Mouse (Mus musculus) liver (tissue): ENCODE results near the gene Ccdc88c.

Experiments
- DNase-seq: peaks from one replicate; pipeline ENCODE4 v3.0.0-alpha.2; 2020; ENCODE audit warnings: mixed read lengths

Ccdc88c gene

GRCm38 (mm10) chr12:100965298-100965697 lies 63.6 kb downstream of the Ccdc88c start:
- DNase-seq, result peak; percentile 32

- peak; percentile 89 for DNase-seq
These were observed 69.9 kb downstream of the Ccdc88c start for GRCm38 (mm10) chr12:100958621-100959592.

GRCm38 (mm10) chr12:100958006-100958405 lies 70.8 kb downstream of the Ccdc88c start:
- DNase-seq, result peak; percentile 93

GRCm38 (mm10) chr12:100957257-100957656 lies 71.6 kb downstream of the Ccdc88c start:
- no peak for DNase-seq

GRCm38 (mm10) chr12:100956825-100957224 lies 72.0 kb downstream of the Ccdc88c start:
- DNase-seq, result peak; percentile 64

GRCm38 (mm10) chr12:100956028-100956427 lies 72.8 kb downstream of the Ccdc88c start:
- DNase-seq, result peak; percentile 88

- peak; percentile 89 for DNase-seq
These were observed 74.9 kb downstream of the Ccdc88c start for GRCm38 (mm10) chr12:100953926-100954325.

GRCm38 (mm10) chr12:100952193-100952931 lies 76.5 kb downstream of the Ccdc88c start:
- DNase-seq, result peak; percentile 86

GRCm38 (mm10) chr12:100949146-100949545 lies 79.7 kb downstream of the Ccdc88c start:
- no peak for DNase-seq

GRCm38 (mm10) chr12:100948021-100948420 lies 80.8 kb downstream of the Ccdc88c start:
- DNase-seq, result no peak

- no peak for DNase-seq
These were observed 82.9 kb downstream of the Ccdc88c start for GRCm38 (mm10) chr12:100945948-100946347.

GRCm38 (mm10) chr12:100945501-100945900 lies 83.4 kb downstream of the Ccdc88c start:
- no peak for DNase-seq

GRCm38 (mm10) chr12:100944921-100945336 lies 83.9 kb downstream of the Ccdc88c start:
- DNase-seq, result no peak

GRCm38 (mm10) chr12:100943146-100943545 lies 85.7 kb downstream of the Ccdc88c start:
- DNase-seq, result no peak

GRCm38 (mm10) chr12:100941361-100941760 lies 87.5 kb downstream of the Ccdc88c start:
- DNase-seq, result no peak

- no peak for DNase-seq
These were observed 91.2 kb downstream of the Ccdc88c start for GRCm38 (mm10) chr12:100937441-100938360.

GRCm38 (mm10) chr12:100936737-100937136 lies 92.1 kb downstream of the Ccdc88c start:
- no peak for DNase-seq

GRCm38 (mm10) chr12:100936116-100936515 lies 92.7 kb downstream of the Ccdc88c start:
- DNase-seq, result peak; percentile 81

- no peak for DNase-seq
These were observed 94.1 kb downstream of the Ccdc88c start for GRCm38 (mm10) chr12:100934796-100935195.

- no peak for DNase-seq
These were observed 97.2 kb downstream of the Ccdc88c start for GRCm38 (mm10) chr12:100931653-100932052.

GRCm38 (mm10) chr12:100928286-100928685 lies 100.6 kb downstream of the Ccdc88c start:
- no peak for DNase-seq
